ENCODE assay signal across 9 mouse cellular contexts in the genomic region with DNA sequence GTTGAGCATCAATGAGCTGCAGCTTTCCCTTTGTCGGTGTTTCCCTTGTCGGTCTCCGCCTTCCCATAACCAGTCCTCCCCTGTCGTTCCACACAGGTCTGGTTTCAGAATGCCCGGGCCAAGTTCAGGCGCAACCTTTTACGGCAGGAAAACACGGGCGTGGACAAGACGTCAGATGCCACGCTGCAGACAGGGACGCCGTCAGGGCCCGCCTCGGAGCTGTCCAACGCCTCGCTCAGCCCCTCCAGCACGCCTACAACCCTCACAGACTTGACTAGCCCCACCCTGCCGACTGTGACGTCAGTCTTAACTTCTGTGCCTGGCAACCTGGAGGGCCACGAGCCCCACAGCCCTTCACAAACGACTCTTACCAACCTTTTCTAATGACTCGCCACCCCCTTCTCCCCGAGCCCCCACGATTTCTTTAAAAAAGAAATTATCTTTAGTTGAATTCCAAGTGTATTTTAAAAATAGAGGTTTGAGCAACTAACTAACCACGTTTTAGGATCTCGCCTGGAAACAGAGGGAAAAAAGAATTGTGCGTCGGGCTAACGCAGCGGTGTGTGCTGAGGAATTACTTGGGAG. TPM values are rescaled to one million over a fixed set of nuclear protein-coding genes. Genes with fewer than 3 reads are reported as not detected.
A peak's percentile ranks its signal among the peaks of the same experiment; 100 is the strongest.
DNase-seq lines count a peak whose midpoint lies in the region; ATAC-seq and TF ChIP-seq lines count a peak whose summit lies in the region.
"Had no signal": no experiment of that assay in that cellular context is flagged by ENCODE, and none has a peak within 500 bp of the region (broad histone marks: within the 10 kb centered on the region; RNA-seq: fewer than 3 reads in every experiment).

No protein-coding gene starts in this region.

- H3K4me1 ChIP-seq in forebrain, embryonic 15.5 days = peaks cover 23% of the 10 kb centered on the region
- no peaks in the 10 kb centered on the region for H3K4me1 ChIP-seq in intestine, postnatal 0 days (replicated peaks; ENCODE audit: control insufficient read depth, insufficient read depth, low read length)
- H3K4me1 ChIP-seq in neural tube, embryonic 12.5 days = no peaks in the 10 kb centered on the region

- no peak overlapping the region for H3K4me2 ChIP-seq in forebrain, embryonic 15.5 days (replicated peaks)
- H3K4me2 ChIP-seq in intestine, postnatal 0 days (replicated peaks; ENCODE audit: low read depth) = peak overlapping the region; percentile 53
- peak overlapping the region; percentile 45 for H3K4me2 ChIP-seq in neural tube, embryonic 12.5 days (replicated peaks)

- no peaks in the 10 kb centered on the region for H3K27me3 ChIP-seq in forebrain, embryonic 15.5 days
- H3K27me3 ChIP-seq in intestine, postnatal 0 days (replicated peaks; ENCODE audit: control insufficient read depth, insufficient read depth, low read length) = peaks cover 60% of the 10 kb centered on the region
- H3K27me3 ChIP-seq in neural tube, embryonic 12.5 days (replicated peaks) = peaks cover 95% of the 10 kb centered on the region

- DNase-seq in adrenal gland, adult (ENCODE audit: inconsistent age in 2 of 2, low spot score in 1 of 2) = peak; percentile 59 to 83
- no peak for DNase-seq in adrenal gland, postnatal 4 days (ENCODE audit: low spot score in 2 of 2)
- peak; percentile 73 for DNase-seq in adrenal gland, adult 2 months
- peak; percentile 67 to 79 for DNase-seq in lung, adult 18-20 months
- no peak for DNase-seq in cerebellum, adult 11-12 months

- WGBS in forebrain, embryonic 15.5 days = 41% methylated on average over 31 of the region's 31 CpGs
- 6% methylated on average over 31 of the region's 31 CpGs for WGBS in intestine, postnatal 0 days
- WGBS in neural tube, embryonic 12.5 days = 5% methylated on average over 31 of the region's 31 CpGs

- TF ChIP-seq CTCF in intestine, postnatal 0 days (IDR thresholded peaks at IDR 0.05; ENCODE audit: low read depth) = no peak

- H3K9ac ChIP-seq in forebrain, embryonic 15.5 days (replicated peaks) = no peak overlapping the region
- no peak overlapping the region for H3K9ac ChIP-seq in intestine, postnatal 0 days (ENCODE audit: low read depth, low read length)
- H3K9ac ChIP-seq in neural tube, embryonic 12.5 days = no peak overlapping the region

- H3K36me3 ChIP-seq in forebrain, embryonic 15.5 days = peaks cover 18% of the 10 kb centered on the region
- no peaks in the 10 kb centered on the region for H3K36me3 ChIP-seq in intestine, postnatal 0 days (ENCODE audit: control insufficient read depth, insufficient read depth)
- no peaks in the 10 kb centered on the region for H3K36me3 ChIP-seq in neural tube, embryonic 12.5 days

- H3K9me3 ChIP-seq in forebrain, embryonic 15.5 days = no peaks in the 10 kb centered on the region
- H3K9me3 ChIP-seq in intestine, postnatal 0 days (ENCODE audit: control insufficient read depth) = no peaks in the 10 kb centered on the region
- H3K9me3 ChIP-seq in neural tube, embryonic 12.5 days = no peaks in the 10 kb centered on the region

- H3K27ac ChIP-seq in forebrain, embryonic 15.5 days (replicated peaks) = peak overlapping the region; percentile 45; the same call in 1 of the 2 replicates
- no peak overlapping the region for H3K27ac ChIP-seq in intestine, postnatal 0 days (ENCODE audit: low read depth, low read length)
- no peak overlapping the region for H3K27ac ChIP-seq in neural tube, embryonic 12.5 days

- H3K4me3 ChIP-seq in forebrain, embryonic 15.5 days = no peak overlapping the region
- peak overlapping the region; percentile 25 for H3K4me3 ChIP-seq in intestine, postnatal 0 days (ENCODE audit: low read depth, low read length)
- H3K4me3 ChIP-seq in neural tube, embryonic 12.5 days = peak overlapping the region; percentile 7; the same call in 1 of the 2 replicates

- ATAC-seq in forebrain, embryonic 15.5 days (replicated peaks) = no peak
- ATAC-seq in intestine, postnatal 0 days = 0 out of 2 replicates have a peak, but pooled peaks have one; percentile 45
- no peak for ATAC-seq in neural tube, embryonic 12.5 days (ENCODE audit: low FRiP score, low read depth)

RNA-seq across cellular contexts. Expression of a gene that starts 29.8 kb away (rescaled TPM):
- 1 to 10 TPM in 1 of 2 experiments, under 1 TPM in 1; 0.39 to 1.2 TPM for total RNA-seq in adrenal gland, postnatal 4 days (2021)
- total RNA-seq in adrenal gland, adult 2 months (2021) = not detected
- 0.07 TPM in 1 of 2 replicates, not detected in the other for polyA plus RNA-seq in adrenal gland, adult 2 months (2012; rRNA removed)
- 91.0 and 111 TPM in 2 replicates for polyA plus RNA-seq in forebrain, embryonic 15.5 days (2015; fragmentation: Nextera tagmentation; extraction: Ambion mirVana)
- not detected in 2 replicates for polyA plus RNA-seq in intestine, postnatal 0 days (2015; fragmentation: Nextera tagmentation; extraction: Ambion mirVana)
- polyA plus RNA-seq in neural tube, embryonic 12.5 days (2016; fragmentation: Nextera tagmentation; extraction: Ambion mirVana) = 6.9 and 7.5 TPM in 2 replicates
- total RNA-seq: heart, adult 18-20 months had no signal

Comparison
In these comparisons a context has a peak if more than half of its experiments do, and no peak if none do; other contexts are left out.
1. DNase-seq: peak in adrenal gland, adult (2 of 2), adrenal gland, adult 2 months (single experiment) and lung, adult 18-20 months (2 of 2); none in adrenal gland, postnatal 4 days (0 of 2) and cerebellum, adult 11-12 months (single experiment).
2. RNA of a gene that starts 29.8 kb away (polyA plus RNA-seq): 91.0 to 111 TPM in forebrain, embryonic 15.5 days; 6.9 to 7.5 TPM in neural tube, embryonic 12.5 days, not detected in intestine, postnatal 0 days and 0.07 TPM in adrenal gland, adult 2 months; every median in the first group is over 10 times any median in the second.